Mouse (Mus musculus): ENCODE results near the gene Vgll4. TPM values are rescaled to one million over a fixed set of nuclear protein-coding genes. Genes with fewer than 3 reads are reported as not detected.

Vgll4 gene
- total and polyA plus RNA-seq, 3 experiments: 22.3 to 24.7 (median 23.5) TPM

GRCm38 (mm10) chr6:114864421-114864820, 105.4 kb downstream of the Vgll4 start:
- WGBS: 84% methylated on average over 8 of the region's 8 CpGs
- intact Hi-C loops (cut with DNase I): no loop called here
- peaks cover 2% of the 10 kb centered on the region for H3K36me3 ChIP-seq (ENCODE audit: control insufficient read depth, insufficient read depth, low read length)
- no peak overlapping the region for H3K9ac ChIP-seq (ENCODE audit: low read depth, low read length)
- H3K4me3 ChIP-seq: no peak overlapping the region
- peak overlapping the region; percentile 69 for H3K27ac ChIP-seq
- peaks cover 9% of the 10 kb centered on the region for H3K79me2 ChIP-seq (replicated peaks; ENCODE audit: control insufficient read depth, insufficient read depth, low read length)
- DNase-seq: no peak
- TF ChIP-seq CTCF (IDR thresholded peaks at IDR 0.05) (no peak), EP300 (IDR thresholded peaks at IDR 0.05; ENCODE audit: insufficient read depth, low read depth, low read length) (no peak), POLR2A (IDR thresholded peaks at IDR 0.05; ENCODE audit: insufficient read depth, low read depth, low read length) (no peak)
- H3K27me3 ChIP-seq (ENCODE audit: control insufficient read depth, insufficient read depth, low read length): no peaks in the 10 kb centered on the region
- peaks cover 40% of the 10 kb centered on the region for H3K4me1 ChIP-seq (ENCODE audit: control insufficient read depth, insufficient read depth, low read length)

GRCm38 (mm10) chr6:114863501-114863900, 106.3 kb downstream of the Vgll4 start:
- DNase-seq: no peak
- H3K79me2 ChIP-seq (replicated peaks; ENCODE audit: control insufficient read depth, insufficient read depth, low read length): peaks cover 5% of the 10 kb centered on the region
- no peak overlapping the region for H3K9ac ChIP-seq (ENCODE audit: low read depth, low read length)
- peak overlapping the region; percentile 23 for H3K27ac ChIP-seq
- intact Hi-C loops (cut with DNase I): loop anchor here (2.0 kb wide), 1 partner anchor 13 kb away; no protein-coding TSS in a partner anchor
- WGBS: 71% methylated on average over 5 of the region's 5 CpGs
- H3K4me1 ChIP-seq (ENCODE audit: control insufficient read depth, insufficient read depth, low read length): peaks cover 36% of the 10 kb centered on the region
- no peak for TF ChIP-seq POLR2A (IDR thresholded peaks at IDR 0.05; ENCODE audit: insufficient read depth, low read depth, low read length)
- TF ChIP-seq EP300 (IDR thresholded peaks at IDR 0.05; ENCODE audit: insufficient read depth, low read depth, low read length): no peak
- no peak for TF ChIP-seq CTCF (IDR thresholded peaks at IDR 0.05)
- peaks cover 2% of the 10 kb centered on the region for H3K36me3 ChIP-seq (ENCODE audit: control insufficient read depth, insufficient read depth, low read length)
- H3K4me3 ChIP-seq: no peak overlapping the region
- no peaks in the 10 kb centered on the region for H3K27me3 ChIP-seq (ENCODE audit: control insufficient read depth, insufficient read depth, low read length)

- WGBS: 75% methylated on average over 9 of the region's 9 CpGs
- Histone ChIP-seq H3K36me3 (ENCODE audit: control insufficient read depth, insufficient read depth, low read length) (peaks cover 2% of the 10 kb centered on the region), H3K9ac (ENCODE audit: low read depth, low read length) (no peak overlapping the region), H3K27ac (no peak overlapping the region), H3K4me3 (no peak overlapping the region), H3K4me1 (ENCODE audit: control insufficient read depth, insufficient read depth, low read length) (peaks cover 39% of the 10 kb centered on the region), H3K79me2 (replicated peaks; ENCODE audit: control insufficient read depth, insufficient read depth, low read length) (peaks cover 5% of the 10 kb centered on the region), H3K27me3 (ENCODE audit: control insufficient read depth, insufficient read depth, low read length) (no peaks in the 10 kb centered on the region)
- TF ChIP-seq EP300 (IDR thresholded peaks at IDR 0.05; ENCODE audit: insufficient read depth, low read depth, low read length) (no peak), POLR2A (IDR thresholded peaks at IDR 0.05; ENCODE audit: insufficient read depth, low read depth, low read length) (no peak), CTCF (IDR thresholded peaks at IDR 0.05) (no peak)
- DNase-seq: no peak
- intact Hi-C loops (cut with DNase I): loop anchor here (2.0 kb wide), 1 partner anchor 15 kb away; no protein-coding TSS in a partner anchor
Observed at GRCm38 (mm10) chr6:114862046-114862445, 107.7 kb downstream of the Vgll4 start.

- H3K9ac ChIP-seq (ENCODE audit: low read depth, low read length): no peak overlapping the region
- DNase-seq: no peak
- 68% methylated on average over 9 of the region's 9 CpGs for WGBS
- intact Hi-C loops (cut with DNase I): no loop called here
- H3K79me2 ChIP-seq (replicated peaks; ENCODE audit: control insufficient read depth, insufficient read depth, low read length): peaks cover 5% of the 10 kb centered on the region
- peaks cover 35% of the 10 kb centered on the region for H3K4me1 ChIP-seq (ENCODE audit: control insufficient read depth, insufficient read depth, low read length)
- H3K27me3 ChIP-seq (ENCODE audit: control insufficient read depth, insufficient read depth, low read length): no peaks in the 10 kb centered on the region
- H3K4me3 ChIP-seq: no peak overlapping the region
- TF ChIP-seq EP300 (IDR thresholded peaks at IDR 0.05; ENCODE audit: insufficient read depth, low read depth, low read length) (no peak), POLR2A (IDR thresholded peaks at IDR 0.05; ENCODE audit: insufficient read depth, low read depth, low read length) (no peak), CTCF (IDR thresholded peaks at IDR 0.05) (no peak)
- H3K27ac ChIP-seq: peak overlapping the region; percentile 33; the same call in 1 of the 2 replicates
- peaks cover 2% of the 10 kb centered on the region for H3K36me3 ChIP-seq (ENCODE audit: control insufficient read depth, insufficient read depth, low read length)
Observed at GRCm38 (mm10) chr6:114861591-114861990, 108.2 kb downstream of the Vgll4 start.

GRCm38 (mm10) chr6:114860677-114861568, 108.9 kb downstream of the Vgll4 start:
- Histone ChIP-seq H3K4me1 (ENCODE audit: control insufficient read depth, insufficient read depth, low read length) (peaks cover 29% of the 10 kb centered on the region), H3K9ac (ENCODE audit: low read depth, low read length) (no peak overlapping the region), H3K27me3 (ENCODE audit: control insufficient read depth, insufficient read depth, low read length) (no peaks in the 10 kb centered on the region), H3K4me3 (no peak overlapping the region), H3K79me2 (replicated peaks; ENCODE audit: control insufficient read depth, insufficient read depth, low read length) (peaks cover 5% of the 10 kb centered on the region), H3K27ac (peak overlapping the region; percentile 33; the same call in 1 of the 2 replicates), H3K36me3 (ENCODE audit: control insufficient read depth, insufficient read depth, low read length) (peaks cover 2% of the 10 kb centered on the region)
- intact Hi-C loops (cut with DNase I): no loop called here
- no peak for TF ChIP-seq CTCF (IDR thresholded peaks at IDR 0.05)
- TF ChIP-seq EP300 (IDR thresholded peaks at IDR 0.05; ENCODE audit: insufficient read depth, low read depth, low read length): 0 out of 2 replicates have a peak, but pooled peaks have one; percentile 10
- peak; percentile 61 to 73 for DNase-seq
- 41% methylated on average over 14 of the region's 14 CpGs for WGBS

- no peak overlapping the region for H3K4me3 ChIP-seq
- DNase-seq: no peak
- H3K4me1 ChIP-seq (ENCODE audit: control insufficient read depth, insufficient read depth, low read length): peaks cover 18% of the 10 kb centered on the region
- H3K36me3 ChIP-seq (ENCODE audit: control insufficient read depth, insufficient read depth, low read length): peaks cover 2% of the 10 kb centered on the region; the same call in 1 of the 2 replicates
- H3K9ac ChIP-seq (ENCODE audit: low read depth, low read length): no peak overlapping the region
- no peaks in the 10 kb centered on the region; the same call in 1 of the 2 replicates for H3K79me2 ChIP-seq (replicated peaks; ENCODE audit: control insufficient read depth, insufficient read depth, low read length)
- no peak for TF ChIP-seq CTCF (IDR thresholded peaks at IDR 0.05)
- no peak for TF ChIP-seq EP300 (IDR thresholded peaks at IDR 0.05; ENCODE audit: insufficient read depth, low read depth, low read length)
- TF ChIP-seq POLR2A (IDR thresholded peaks at IDR 0.05; ENCODE audit: insufficient read depth, low read depth, low read length): no peak
- intact Hi-C loops (cut with DNase I): no loop called here
- H3K27me3 ChIP-seq (ENCODE audit: control insufficient read depth, insufficient read depth, low read length): no peaks in the 10 kb centered on the region
- WGBS: 70% methylated on average over 4 of the region's 4 CpGs
- peak overlapping the region; percentile 1; the same call in 1 of the 2 replicates for H3K27ac ChIP-seq
Observed at GRCm38 (mm10) chr6:114858722-114859053, 111.1 kb downstream of the Vgll4 start.

Measured in heart, adult 2 months (tissue).